Mouse (Mus musculus) kidney, embryonic 16.5 days (tissue): ENCODE measurements at regions not wholly inside any gene's neighbourhood (a gene's known extent, or its start where the extent isn't known, plus 50 kb on each side); places are given as distances from the start of the nearest gene placed in this dataset.

Experiments used
- ATAC-seq: fragments of 200-750 bp; cut with Nextera tagmentation; 2 replicates; pipeline ENCODE4 v1.8.0; 2017; ENCODE audit warnings: moderate TSS enrichment; ENCODE audit not compliant: low FRiP score, low TSS enrichment
- H3K27ac ChIP-seq: fragments of 300-500 bp; sonication (generic); 2 replicates; pipeline ENCODE4 v1.5.1; 2014; ENCODE audit warnings: low read length
- H3K27me3 ChIP-seq: fragments of 300-500 bp; sonication (generic); 2 replicates; pipeline ENCODE4 v1.6.1; 2014; ENCODE audit warnings: low read length, control low read depth, mixed read lengths; ENCODE audit not compliant: insufficient read depth
- H3K36me3 ChIP-seq: fragments of 300-500 bp; sonication (generic); 2 replicates; pipeline ENCODE4 v1.6.1; 2014; ENCODE audit warnings: low read length, control low read depth, mixed read lengths; ENCODE audit not compliant: insufficient read depth
- H3K4me1 ChIP-seq: fragments of 300-500 bp; sonication (generic); 2 replicates; pipeline ENCODE4 v1.6.1; 2014; ENCODE audit warnings: low read length, control low read depth, mixed read lengths; ENCODE audit not compliant: insufficient read depth
- H3K4me2 ChIP-seq: fragments of 300-500 bp; sonication (generic); replicated peaks from 2 replicates; pipeline ENCODE4 v1.6.1; 2014; ENCODE audit warnings: low read depth, low read length
- H3K4me3 ChIP-seq: fragments of 300-500 bp; sonication (generic); 2 replicates; pipeline ENCODE4 v1.5.1; 2014; ENCODE audit warnings: mild to moderate bottlenecking, low read length
- H3K9ac ChIP-seq: fragments of 300-500 bp; sonication (generic); replicated peaks from 2 replicates; pipeline ENCODE4 v1.6.1; 2014; ENCODE audit warnings: low read length
- H3K9me3 ChIP-seq: fragments of 300-500 bp; sonication (generic); 2 replicates; pipeline ENCODE4 v1.6.1; 2016; ENCODE audit warnings: low read length, control low read depth
- WGBS: fragments of 180-500 bp; shearing (Covaris S2); extraction: QIAGEN DNeasy Blood & Tissue Kit; methylation state at CpG from one replicate; pipeline ENCODE4 v1.1.7; 2014; 5-methylcytosine and 5-hydroxymethylcytosine counted together

- ATAC-seq, result no peak
- no peaks in the 10 kb centered on the region for H3K36me3 ChIP-seq
- H3K9ac ChIP-seq, result no peak overlapping the region
- H3K27me3 ChIP-seq, result no peaks in the 10 kb centered on the region
- WGBS, result 70% methylated on average over 5 of the region's 5 CpGs
- H3K4me1 ChIP-seq, result no peaks in the 10 kb centered on the region
- no peak overlapping the region for H3K4me2 ChIP-seq
- H3K4me3 ChIP-seq, result no peak overlapping the region
- H3K9me3 ChIP-seq, result no peaks in the 10 kb centered on the region
- no peak overlapping the region for H3K27ac ChIP-seq
Observed at GRCm38 (mm10) chr6:135542356-135542755, 180.0 kb downstream of the Emp1 start.

DNA sequence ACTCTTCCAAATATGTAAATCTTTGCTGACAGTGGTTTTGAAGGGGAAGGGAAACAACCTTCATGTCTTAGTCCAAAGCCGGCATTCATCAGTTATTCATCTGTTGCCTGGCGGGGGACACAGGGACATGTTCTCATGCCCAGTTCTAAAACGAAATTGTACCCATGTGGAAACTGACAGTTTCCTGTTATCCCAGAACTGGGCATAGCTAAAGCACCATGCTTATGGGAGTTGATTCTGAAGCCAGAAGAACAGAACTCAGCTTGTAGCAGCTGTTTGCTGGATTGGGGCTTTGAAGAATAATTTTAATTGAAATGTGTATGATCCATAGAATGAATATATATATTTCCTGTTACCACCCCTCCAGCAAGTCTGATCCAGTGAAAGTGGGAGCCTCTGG, 181.0 kb downstream of the Emp1 start:
- no peak overlapping the region for H3K9ac ChIP-seq
- no peaks in the 10 kb centered on the region for H3K27me3 ChIP-seq
- no peak overlapping the region for H3K4me3 ChIP-seq
- no peak overlapping the region for H3K4me2 ChIP-seq
- no peaks in the 10 kb centered on the region for H3K36me3 ChIP-seq
- ATAC-seq, result no peak
- no peak overlapping the region for H3K27ac ChIP-seq
- H3K9me3 ChIP-seq, result no peaks in the 10 kb centered on the region
- WGBS, result 73% methylated on average over 3 of the region's 3 CpGs
- no peaks in the 10 kb centered on the region for H3K4me1 ChIP-seq

DNA sequence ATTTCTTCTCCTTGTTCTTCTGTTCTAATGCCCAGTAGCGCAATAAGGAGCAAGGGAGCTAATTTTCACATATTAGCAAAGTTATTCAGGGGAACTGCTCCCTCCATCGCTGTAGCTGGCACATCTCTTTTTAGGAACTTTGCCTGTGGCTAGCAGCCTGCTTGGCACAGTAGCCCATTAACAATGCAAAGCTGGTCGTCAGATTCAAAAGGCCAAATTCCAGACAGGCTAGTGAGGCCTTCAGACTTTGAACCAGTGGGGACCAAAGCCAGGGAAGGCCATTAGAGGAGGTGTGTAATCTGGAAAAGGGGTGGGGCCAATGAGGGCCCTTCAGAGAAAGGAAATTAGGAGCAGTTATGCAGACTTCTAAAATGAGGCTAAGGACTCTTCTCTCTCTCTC, 181.5 kb downstream of the Emp1 start:
- Histone ChIP-seq H3K36me3 (no peaks in the 10 kb centered on the region), H3K4me1 (no peaks in the 10 kb centered on the region), H3K9ac (no peak overlapping the region), H3K27me3 (no peaks in the 10 kb centered on the region), H3K4me3 (no peak overlapping the region), H3K4me2 (no peak overlapping the region), H3K27ac (no peak overlapping the region), H3K9me3 (no peaks in the 10 kb centered on the region)
- WGBS, result 55% methylated on average over 3 of the region's 3 CpGs
- no peak for ATAC-seq

DNA sequence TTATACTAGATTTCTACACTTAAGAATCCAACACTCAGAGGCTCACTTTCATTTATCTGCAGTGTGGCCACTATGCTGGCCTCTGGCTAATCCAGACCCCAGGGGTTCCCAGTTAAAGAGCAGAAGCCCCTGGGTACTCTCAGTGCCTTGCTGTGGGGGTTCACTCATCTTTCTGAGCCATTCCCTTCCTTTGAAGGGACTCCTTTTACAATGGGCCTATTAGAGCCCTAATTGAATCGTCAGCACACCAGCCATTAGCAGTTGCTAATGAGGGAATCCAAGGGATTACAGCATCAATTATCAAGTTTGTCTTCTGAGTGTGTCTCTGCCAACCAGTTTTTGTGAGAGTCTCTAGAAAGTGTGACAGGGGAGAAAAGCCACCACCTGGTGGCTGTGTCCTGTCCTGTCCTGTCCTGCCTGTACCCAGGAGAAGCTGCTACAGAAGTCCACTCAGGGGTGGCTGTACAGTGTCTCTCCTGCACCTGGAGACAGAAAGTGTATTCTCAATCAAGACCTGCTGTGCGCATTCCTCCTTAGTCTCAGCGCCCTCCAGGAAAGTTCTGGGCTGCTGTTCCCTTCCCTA, 188.1 kb downstream of the Emp1 start:
- peaks cover 5% of the 10 kb centered on the region; the same call in 1 of the 2 replicates for H3K9me3 ChIP-seq
- no peaks in the 10 kb centered on the region for H3K36me3 ChIP-seq
- 39% methylated on average over 3 of the region's 3 CpGs for WGBS
- H3K27me3 ChIP-seq, result no peaks in the 10 kb centered on the region
- no peak overlapping the region for H3K9ac ChIP-seq
- no peak overlapping the region for H3K4me2 ChIP-seq
- no peaks in the 10 kb centered on the region for H3K4me1 ChIP-seq
- no peak overlapping the region for H3K4me3 ChIP-seq
- ATAC-seq, result no peak
- H3K27ac ChIP-seq, result no peak overlapping the region

DNA sequence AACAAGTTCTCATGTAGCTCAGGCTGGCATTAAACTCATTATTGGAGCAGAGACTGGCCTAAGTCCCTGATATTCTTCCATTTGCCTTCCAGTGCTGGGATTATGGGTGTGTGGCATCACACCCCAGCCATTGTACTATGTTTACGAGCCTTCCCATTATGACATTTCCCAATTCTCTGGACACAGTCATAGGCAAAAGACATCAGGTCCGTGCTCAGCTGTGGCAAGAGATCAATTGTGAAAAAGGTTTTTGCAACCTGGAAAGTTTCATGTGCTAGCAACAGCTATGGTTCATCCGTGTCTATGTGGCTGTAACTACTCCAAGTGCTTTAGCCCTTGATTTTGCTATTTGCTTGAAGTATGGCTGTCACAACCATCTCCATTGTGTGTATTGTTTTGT, 190.1 kb downstream of the Emp1 start:
- Histone ChIP-seq H3K4me3 (no peak overlapping the region), H3K4me2 (no peak overlapping the region), H3K27me3 (no peaks in the 10 kb centered on the region), H3K9ac (no peak overlapping the region), H3K4me1 (no peaks in the 10 kb centered on the region), H3K9me3 (peaks cover 5% of the 10 kb centered on the region; the same call in 1 of the 2 replicates), H3K36me3 (no peaks in the 10 kb centered on the region), H3K27ac (no peak overlapping the region)
- ATAC-seq, result no peak
- WGBS, result 89% methylated on average over 3 of the region's 3 CpGs

GRCm38 (mm10) chr6:135559501-135559907, 197.2 kb downstream of the Emp1 start:
- H3K36me3 ChIP-seq, result no peaks in the 10 kb centered on the region
- H3K27ac ChIP-seq, result no peak overlapping the region
- H3K9me3 ChIP-seq, result no peaks in the 10 kb centered on the region
- no peak overlapping the region for H3K4me2 ChIP-seq
- no peak overlapping the region for H3K9ac ChIP-seq
- WGBS, result 57% methylated on average over 5 of the region's 5 CpGs
- ATAC-seq, result peak; percentile 91
- H3K27me3 ChIP-seq, result no peaks in the 10 kb centered on the region
- no peaks in the 10 kb centered on the region for H3K4me1 ChIP-seq
- no peak overlapping the region for H3K4me3 ChIP-seq

DNA sequence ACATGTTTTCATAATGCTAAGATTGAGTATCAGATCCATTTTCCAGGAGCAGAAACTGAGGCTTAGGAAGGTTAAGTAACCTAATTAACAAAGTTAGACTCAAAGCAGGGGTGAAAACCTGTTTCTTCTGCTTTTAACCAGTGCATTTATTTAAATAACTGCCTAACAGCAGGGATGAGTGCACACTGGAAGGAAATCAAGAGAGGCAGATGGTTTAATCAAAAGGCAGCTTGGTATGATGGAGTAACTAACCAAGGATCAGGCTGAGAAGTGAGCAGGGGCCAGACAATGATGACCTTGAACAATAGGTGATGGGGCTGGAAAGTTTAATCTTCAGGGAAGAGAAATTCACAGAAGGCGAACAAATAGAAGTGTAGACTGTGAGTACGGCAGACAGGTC, 199.9 kb downstream of the Emp1 start:
- Histone ChIP-seq H3K4me1 (no peaks in the 10 kb centered on the region), H3K9me3 (no peaks in the 10 kb centered on the region), H3K27ac (no peak overlapping the region), H3K4me3 (no peak overlapping the region), H3K4me2 (no peak overlapping the region), H3K36me3 (no peaks in the 10 kb centered on the region), H3K9ac (no peak overlapping the region), H3K27me3 (no peaks in the 10 kb centered on the region)
- WGBS, result 87% methylated on average over 2 of the region's 2 CpGs
- ATAC-seq, result no peak

DNA sequence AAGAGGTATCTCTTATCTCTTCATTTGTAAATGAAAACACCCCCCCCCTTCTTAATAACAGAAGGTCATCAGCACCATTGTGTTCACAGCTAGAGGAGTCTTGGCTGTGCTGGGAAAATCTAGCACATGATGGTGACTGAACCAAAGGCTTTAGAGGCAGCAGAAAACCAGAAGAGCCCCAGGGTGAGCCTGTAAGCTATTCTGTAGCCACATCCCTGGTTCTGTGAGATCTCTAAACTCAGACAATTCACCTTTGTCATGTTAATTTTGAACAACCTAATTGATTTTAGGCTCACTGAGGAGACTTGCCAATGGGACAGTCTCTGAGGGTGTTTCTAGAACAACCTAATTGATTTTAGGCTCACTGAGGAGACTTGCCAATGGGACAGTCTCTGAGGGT, 201.4 kb downstream of the Emp1 start:
- no peak overlapping the region for H3K4me2 ChIP-seq
- no peak overlapping the region for H3K4me3 ChIP-seq
- no peak for ATAC-seq
- no peaks in the 10 kb centered on the region for H3K36me3 ChIP-seq
- H3K4me1 ChIP-seq, result no peaks in the 10 kb centered on the region
- H3K27ac ChIP-seq, result no peak overlapping the region
- no peaks in the 10 kb centered on the region for H3K27me3 ChIP-seq
- H3K9ac ChIP-seq, result no peak overlapping the region
- H3K9me3 ChIP-seq, result no peaks in the 10 kb centered on the region

GRCm38 (mm10) chr6:135569086-135569485, 206.7 kb downstream of the Emp1 start:
- Histone ChIP-seq H3K27ac (no peak overlapping the region), H3K4me3 (no peak overlapping the region), H3K4me2 (no peak overlapping the region), H3K27me3 (no peaks in the 10 kb centered on the region), H3K36me3 (no peaks in the 10 kb centered on the region), H3K9ac (no peak overlapping the region), H3K9me3 (no peaks in the 10 kb centered on the region), H3K4me1 (no peaks in the 10 kb centered on the region)
- no peak for ATAC-seq
- 62% methylated on average over 1 of the region's 1 CpGs for WGBS

GRCm38 (mm10) chr6:135575294-135575693, 212.9 kb downstream of the Emp1 start:
- Histone ChIP-seq H3K4me1 (no peaks in the 10 kb centered on the region), H3K4me2 (no peak overlapping the region), H3K27me3 (no peaks in the 10 kb centered on the region), H3K27ac (no peak overlapping the region), H3K9ac (no peak overlapping the region), H3K9me3 (no peaks in the 10 kb centered on the region), H3K36me3 (no peaks in the 10 kb centered on the region), H3K4me3 (no peak overlapping the region)
- WGBS, result 62% methylated on average over 2 of the region's 2 CpGs
- no peak for ATAC-seq
